Mouse (Mus musculus): Measurements from ENCODE around the gene Mapkbp1. TPM values are rescaled to one million over a fixed set of nuclear protein-coding genes. Genes with fewer than 3 reads are reported as not detected.

Gene Mapkbp1
- polyA plus RNA-seq, 1 experiment from 2014 or later: 2.8 TPM

- ATAC-seq (ENCODE audit: insufficient read depth, low FRiP score, low read depth): no peak
- WGBS: 50% methylated on average over 2 of the region's 2 CpGs
These were observed 21.0 kb downstream of the Mapkbp1 start for GRCm38 (mm10) chr2:119993515-119993914.

GRCm38 (mm10) chr2:119994839-119995238 lies 22.3 kb downstream of the Mapkbp1 start:
- Histone ChIP-seq H3K9me3 (no peaks in the 10 kb centered on the region), H3K4me2 (no peak overlapping the region), H3K36me3 (no peaks in the 10 kb centered on the region), H3K9ac (no peak overlapping the region), H3K4me3 (replicated peaks) (no peak overlapping the region), H3K27me3 (replicated peaks) (no peaks in the 10 kb centered on the region), H3K4me1 (0 out of 2 replicates have a peak, but pooled peaks cover 11% of the 10 kb centered on the region), H3K27ac (peak overlapping the region; percentile 83)
- ATAC-seq (ENCODE audit: insufficient read depth, low FRiP score, low read depth): no peak
- 78% methylated on average over 6 of the region's 6 CpGs for WGBS

More at GRCm38 (mm10) chr2:119993515-119993914, 21.0 kb downstream of the Mapkbp1 start:
- Histone ChIP-seq H3K9me3 (no peaks in the 10 kb centered on the region), H3K4me1 (0 out of 2 replicates have a peak, but pooled peaks cover 11% of the 10 kb centered on the region), H3K4me3 (replicated peaks) (no peak overlapping the region), H3K27me3 (replicated peaks) (no peaks in the 10 kb centered on the region), H3K4me2 (no peak overlapping the region), H3K9ac (no peak overlapping the region), H3K27ac (no peak overlapping the region), H3K36me3 (no peaks in the 10 kb centered on the region)

GRCm38 (mm10) chr2:119995391-119996281 lies 23.1 kb downstream of the Mapkbp1 start:
- H3K27ac ChIP-seq: peak overlapping the region; percentile 83
- H3K9me3 ChIP-seq: no peaks in the 10 kb centered on the region
- H3K4me3 ChIP-seq (replicated peaks): no peak overlapping the region
- H3K36me3 ChIP-seq: no peaks in the 10 kb centered on the region
- no peak overlapping the region for H3K9ac ChIP-seq
- no peak overlapping the region for H3K4me2 ChIP-seq
- 0 out of 2 replicates have a peak, but pooled peaks cover 11% of the 10 kb centered on the region for H3K4me1 ChIP-seq
- H3K27me3 ChIP-seq (replicated peaks): no peaks in the 10 kb centered on the region
- 34% methylated on average over 9 of the region's 9 CpGs for WGBS
- ATAC-seq (ENCODE audit: insufficient read depth, low FRiP score, low read depth): no peak

GRCm38 (mm10) chr2:119997354-119997753 lies 24.9 kb downstream of the Mapkbp1 start:
- ATAC-seq (ENCODE audit: insufficient read depth, low FRiP score, low read depth): no peak

GRCm38 (mm10) chr2:119999731-120000130 lies 27.2 kb downstream of the Mapkbp1 start:
- Histone ChIP-seq H3K27me3 (replicated peaks) (no peaks in the 10 kb centered on the region), H3K4me2 (no peak overlapping the region), H3K27ac (no peak overlapping the region), H3K36me3 (0 out of 2 replicates have a peak, but pooled peaks cover 4% of the 10 kb centered on the region), H3K4me1 (0 out of 2 replicates have a peak, but pooled peaks cover 11% of the 10 kb centered on the region), H3K9me3 (no peaks in the 10 kb centered on the region), H3K9ac (no peak overlapping the region), H3K4me3 (replicated peaks) (no peak overlapping the region)
- 90% methylated on average over 2 of the region's 2 CpGs for whole genome bisulfite sequencing
- no peak for ATAC-seq (ENCODE audit: insufficient read depth, low FRiP score, low read depth)

More at GRCm38 (mm10) chr2:119997354-119997753, 24.9 kb downstream of the Mapkbp1 start:
- Histone ChIP-seq H3K36me3 (no peaks in the 10 kb centered on the region), H3K27ac (no peak overlapping the region), H3K4me3 (replicated peaks) (no peak overlapping the region), H3K4me1 (0 out of 2 replicates have a peak, but pooled peaks cover 11% of the 10 kb centered on the region), H3K9me3 (no peaks in the 10 kb centered on the region), H3K9ac (no peak overlapping the region), H3K27me3 (replicated peaks) (no peaks in the 10 kb centered on the region), H3K4me2 (no peak overlapping the region)
- 87% methylated on average over 4 of the region's 4 CpGs for WGBS

GRCm38 (mm10) chr2:120000882-120001584 lies 28.5 kb downstream of the Mapkbp1 start:
- Histone ChIP-seq H3K27me3 (replicated peaks) (no peaks in the 10 kb centered on the region), H3K4me2 (no peak overlapping the region), H3K27ac (no peak overlapping the region), H3K9me3 (no peaks in the 10 kb centered on the region), H3K4me3 (replicated peaks) (no peak overlapping the region), H3K36me3 (0 out of 2 replicates have a peak, but pooled peaks cover 4% of the 10 kb centered on the region), H3K4me1 (0 out of 2 replicates have a peak, but pooled peaks cover 1% of the 10 kb centered on the region), H3K9ac (no peak overlapping the region)
- 64% methylated on average over 3 of the region's 3 CpGs for WGBS
- no peak for ATAC-seq (ENCODE audit: insufficient read depth, low FRiP score, low read depth)

GRCm38 (mm10) chr2:120001956-120002355 lies 29.5 kb downstream of the Mapkbp1 start:
- no peak for ATAC-seq (ENCODE audit: insufficient read depth, low FRiP score, low read depth)
- no peaks in the 10 kb centered on the region for H3K27me3 ChIP-seq (replicated peaks)
- H3K27ac ChIP-seq: no peak overlapping the region
- H3K4me1 ChIP-seq: no peaks in the 10 kb centered on the region
- WGBS: 73% methylated on average over 4 of the region's 4 CpGs
- H3K9me3 ChIP-seq: no peaks in the 10 kb centered on the region
- no peak overlapping the region for H3K9ac ChIP-seq
- no peak overlapping the region for H3K4me3 ChIP-seq (replicated peaks)
- H3K36me3 ChIP-seq: 0 out of 2 replicates have a peak, but pooled peaks cover 4% of the 10 kb centered on the region
- H3K4me2 ChIP-seq: no peak overlapping the region

GRCm38 (mm10) chr2:120003970-120004369 lies 31.5 kb downstream of the Mapkbp1 start:
- no peaks in the 10 kb centered on the region for H3K4me1 ChIP-seq
- H3K4me2 ChIP-seq: no peak overlapping the region
- H3K36me3 ChIP-seq: 0 out of 2 replicates have a peak, but pooled peaks cover 4% of the 10 kb centered on the region
- no peak overlapping the region for H3K27ac ChIP-seq
- no peaks in the 10 kb centered on the region for H3K27me3 ChIP-seq (replicated peaks)
- no peak for ATAC-seq (ENCODE audit: insufficient read depth, low FRiP score, low read depth)
- 75% methylated on average over 2 of the region's 2 CpGs for WGBS
- no peak overlapping the region for H3K9ac ChIP-seq
- H3K9me3 ChIP-seq: no peaks in the 10 kb centered on the region
- no peak overlapping the region for H3K4me3 ChIP-seq (replicated peaks)

- Histone ChIP-seq H3K27ac (no peak overlapping the region), H3K4me1 (no peaks in the 10 kb centered on the region), H3K4me3 (replicated peaks) (no peak overlapping the region), H3K36me3 (0 out of 2 replicates have a peak, but pooled peaks cover 4% of the 10 kb centered on the region), H3K27me3 (replicated peaks) (no peaks in the 10 kb centered on the region), H3K9me3 (no peaks in the 10 kb centered on the region), H3K9ac (no peak overlapping the region), H3K4me2 (no peak overlapping the region)
- ATAC-seq (ENCODE audit: insufficient read depth, low FRiP score, low read depth): no peak
- 95% methylated on average over 7 of the region's 7 CpGs for WGBS
These were observed 34.2 kb downstream of the Mapkbp1 start for GRCm38 (mm10) chr2:120006696-120007095.

- H3K27me3 ChIP-seq (replicated peaks): no peaks in the 10 kb centered on the region
- H3K4me2 ChIP-seq: no peak overlapping the region
- H3K4me3 ChIP-seq (replicated peaks): no peak overlapping the region
- 0 out of 2 replicates have a peak, but pooled peaks cover under 1% of the 10 kb centered on the region for H3K36me3 ChIP-seq
- ATAC-seq (ENCODE audit: insufficient read depth, low FRiP score, low read depth): no peak
- H3K4me1 ChIP-seq: no peaks in the 10 kb centered on the region
- no peak overlapping the region for H3K9ac ChIP-seq
- H3K9me3 ChIP-seq: no peaks in the 10 kb centered on the region
- no peak overlapping the region for H3K27ac ChIP-seq
- 70% methylated on average over 4 of the region's 4 CpGs for WGBS
These were observed 35.2 kb downstream of the Mapkbp1 start for GRCm38 (mm10) chr2:120007680-120008210.

GRCm38 (mm10) chr2:120008672-120009071 lies 36.2 kb downstream of the Mapkbp1 start:
- H3K4me3 ChIP-seq (replicated peaks): no peak overlapping the region
- H3K27me3 ChIP-seq (replicated peaks): no peaks in the 10 kb centered on the region
- no peak for ATAC-seq (ENCODE audit: insufficient read depth, low FRiP score, low read depth)
- no peaks in the 10 kb centered on the region for H3K36me3 ChIP-seq
- no peaks in the 10 kb centered on the region for H3K4me1 ChIP-seq
- H3K9me3 ChIP-seq: no peaks in the 10 kb centered on the region
- H3K4me2 ChIP-seq: no peak overlapping the region
- H3K27ac ChIP-seq: no peak overlapping the region
- H3K9ac ChIP-seq: no peak overlapping the region
- 41% methylated on average over 4 of the region's 4 CpGs for WGBS

All from stomach, embryonic 15.5 days (tissue).